Mouse (Mus musculus) heart, embryonic 10.5 days (tissue): ENCODE measurements at regions not wholly inside any gene's neighbourhood (a gene's known extent, or its start where the extent isn't known, plus 50 kb on each side); places are given as distances from the start of the nearest gene placed in this dataset.

ENCODE experiments used
- DNase-seq: peaks from one replicate; pipeline ENCODE4 v3.0.0-alpha.2; 2017; ENCODE audit warnings: low spot score
- H3K27ac ChIP-seq: fragments of 300-500 bp; sonication (generic); 2 replicates; pipeline ENCODE4 v1.5.1; 2016; ENCODE audit warnings: mild to moderate bottlenecking
- H3K27me3 ChIP-seq: fragments of 300-500 bp; sonication (generic); 2 replicates; pipeline ENCODE4 v1.6.1; 2016; ENCODE audit warnings: mild to moderate bottlenecking; ENCODE audit not compliant: poor library complexity, insufficient read depth, severe bottlenecking
- H3K36me3 ChIP-seq: fragments of 300-500 bp; sonication (generic); 2 replicates; pipeline ENCODE4 v1.6.1; 2016; ENCODE audit warnings: mild to moderate bottlenecking, moderate library complexity
- H3K4me1 ChIP-seq: fragments of 300-500 bp; sonication (generic); 2 replicates; pipeline ENCODE4 v1.6.1; 2016; ENCODE audit warnings: mild to moderate bottlenecking
- H3K4me3 ChIP-seq: fragments of 300-500 bp; sonication (generic); 2 replicates; pipeline ENCODE4 v1.5.1; 2016; ENCODE audit warnings: mild to moderate bottlenecking, moderate library complexity
- H3K9me3 ChIP-seq: fragments of 300-500 bp; sonication (generic); 2 replicates; pipeline ENCODE4 v1.6.1; 2016; ENCODE audit warnings: mild to moderate bottlenecking, moderate library complexity
- WGBS: fragments of 180-500 bp; shearing (Covaris S2); methylation state at CpG from one replicate; pipeline ENCODE4 v1.1.7; 2016; 5-methylcytosine and 5-hydroxymethylcytosine counted together

- no peak overlapping the region for H3K4me3 ChIP-seq
- no peak overlapping the region for H3K27ac ChIP-seq
- H3K27me3 ChIP-seq, result no peaks in the 10 kb centered on the region
- DNase-seq, result no peak
- peaks cover 18% of the 10 kb centered on the region for H3K4me1 ChIP-seq
- H3K9me3 ChIP-seq, result no peaks in the 10 kb centered on the region
- 77% methylated on average over 4 of the region's 4 CpGs for WGBS
- no peaks in the 10 kb centered on the region for H3K36me3 ChIP-seq
Observed at GRCm38 (mm10) chr10:111827930-111828329, 144.5 kb upstream of the Krr1 start.

- Histone ChIP-seq H3K4me3 (no peak overlapping the region), H3K27me3 (no peaks in the 10 kb centered on the region), H3K4me1 (peaks cover 18% of the 10 kb centered on the region), H3K9me3 (no peaks in the 10 kb centered on the region), H3K27ac (no peak overlapping the region), H3K36me3 (no peaks in the 10 kb centered on the region)
- no peak for DNase-seq
- 94% methylated on average over 4 of the region's 4 CpGs for WGBS
Observed at GRCm38 (mm10) chr10:111828610-111829009, 143.9 kb upstream of the Krr1 start.

- peaks cover 19% of the 10 kb centered on the region for H3K4me1 ChIP-seq
- H3K9me3 ChIP-seq, result no peaks in the 10 kb centered on the region
- no peak for DNase-seq
- H3K27me3 ChIP-seq, result no peaks in the 10 kb centered on the region
- WGBS, result 88% methylated on average over 2 of the region's 2 CpGs
- no peak overlapping the region for H3K27ac ChIP-seq
- H3K36me3 ChIP-seq, result no peaks in the 10 kb centered on the region
- H3K4me3 ChIP-seq, result no peak overlapping the region
Observed at GRCm38 (mm10) chr10:111829291-111829690, 143.2 kb upstream of the Krr1 start.

- DNase-seq, result no peak
- H3K27ac ChIP-seq, result no peak overlapping the region
- H3K27me3 ChIP-seq, result no peaks in the 10 kb centered on the region
- H3K36me3 ChIP-seq, result no peaks in the 10 kb centered on the region
- H3K4me1 ChIP-seq, result peaks cover 19% of the 10 kb centered on the region
- WGBS, result 75% methylated on average over 1 of the region's 1 CpGs
- H3K9me3 ChIP-seq, result no peaks in the 10 kb centered on the region
- H3K4me3 ChIP-seq, result no peak overlapping the region
Observed at GRCm38 (mm10) chr10:111831105-111831504, 141.4 kb upstream of the Krr1 start.

- Histone ChIP-seq H3K36me3 (no peaks in the 10 kb centered on the region), H3K4me3 (no peak overlapping the region), H3K27ac (no peak overlapping the region), H3K9me3 (no peaks in the 10 kb centered on the region), H3K4me1 (peaks cover 7% of the 10 kb centered on the region; the same call in 1 of the 2 replicates), H3K27me3 (no peaks in the 10 kb centered on the region)
- no peak for DNase-seq
- WGBS, result 87% methylated on average over 2 of the region's 2 CpGs
Observed at GRCm38 (mm10) chr10:111833611-111834010, 138.9 kb upstream of the Krr1 start.

- Histone ChIP-seq H3K36me3 (no peaks in the 10 kb centered on the region), H3K4me3 (no peak overlapping the region), H3K4me1 (peaks cover 7% of the 10 kb centered on the region; the same call in 1 of the 2 replicates), H3K9me3 (no peaks in the 10 kb centered on the region), H3K27me3 (no peaks in the 10 kb centered on the region), H3K27ac (no peak overlapping the region)
- DNase-seq, result no peak
- WGBS, result 48% methylated on average over 5 of the region's 5 CpGs
Observed at GRCm38 (mm10) chr10:111834280-111834679, 138.2 kb upstream of the Krr1 start.

GRCm38 (mm10) chr10:111834925-111835823, 137.3 kb upstream of the Krr1 start:
- 36% methylated on average over 11 of the region's 11 CpGs for WGBS
- Histone ChIP-seq H3K27me3 (no peaks in the 10 kb centered on the region), H3K27ac (no peak overlapping the region), H3K4me1 (peaks cover 7% of the 10 kb centered on the region; the same call in 1 of the 2 replicates), H3K4me3 (no peak overlapping the region), H3K36me3 (no peaks in the 10 kb centered on the region), H3K9me3 (no peaks in the 10 kb centered on the region)
- DNase-seq, result no peak

- H3K36me3 ChIP-seq, result no peaks in the 10 kb centered on the region
- H3K4me1 ChIP-seq, result peaks cover 7% of the 10 kb centered on the region; the same call in 1 of the 2 replicates
- no peak overlapping the region for H3K27ac ChIP-seq
- no peaks in the 10 kb centered on the region for H3K9me3 ChIP-seq
- no peak overlapping the region for H3K4me3 ChIP-seq
- DNase-seq, result no peak
- H3K27me3 ChIP-seq, result no peaks in the 10 kb centered on the region
- 77% methylated on average over 5 of the region's 5 CpGs for WGBS
Observed at GRCm38 (mm10) chr10:111836191-111836590, 136.3 kb upstream of the Krr1 start.

- H3K36me3 ChIP-seq, result no peaks in the 10 kb centered on the region
- H3K9me3 ChIP-seq, result no peaks in the 10 kb centered on the region
- no peak overlapping the region for H3K27ac ChIP-seq
- no peak overlapping the region for H3K4me3 ChIP-seq
- H3K27me3 ChIP-seq, result no peaks in the 10 kb centered on the region
- no peak for DNase-seq
- WGBS, result 86% methylated on average over 4 of the region's 4 CpGs
- peaks cover 9% of the 10 kb centered on the region; the same call in 1 of the 2 replicates for H3K4me1 ChIP-seq
Observed at GRCm38 (mm10) chr10:111836802-111837201, 135.7 kb upstream of the Krr1 start.

GRCm38 (mm10) chr10:111842321-111842775, 130.1 kb upstream of the Krr1 start:
- Histone ChIP-seq H3K36me3 (no peaks in the 10 kb centered on the region), H3K4me1 (0 out of 2 replicates have a peak, but pooled peaks cover 9% of the 10 kb centered on the region), H3K27ac (0 out of 2 replicates have a peak overlapping the region, but pooled peaks have one; percentile 29), H3K27me3 (no peaks in the 10 kb centered on the region), H3K9me3 (no peaks in the 10 kb centered on the region), H3K4me3 (no peak overlapping the region)
- DNase-seq, result no peak
- 46% methylated on average over 11 of the region's 11 CpGs for WGBS

- Histone ChIP-seq H3K36me3 (no peaks in the 10 kb centered on the region), H3K9me3 (no peaks in the 10 kb centered on the region), H3K4me3 (no peak overlapping the region), H3K27ac (no peak overlapping the region), H3K27me3 (no peaks in the 10 kb centered on the region), H3K4me1 (0 out of 2 replicates have a peak, but pooled peaks cover 9% of the 10 kb centered on the region)
- no peak for DNase-seq
- 58% methylated on average over 7 of the region's 7 CpGs for WGBS
Observed at GRCm38 (mm10) chr10:111842896-111843295, 129.6 kb upstream of the Krr1 start.

GRCm38 (mm10) chr10:111843301-111843700, 129.2 kb upstream of the Krr1 start:
- no peaks in the 10 kb centered on the region for H3K27me3 ChIP-seq
- 79% methylated on average over 9 of the region's 9 CpGs for WGBS
- H3K27ac ChIP-seq, result no peak overlapping the region
- DNase-seq, result no peak
- 0 out of 2 replicates have a peak, but pooled peaks cover 9% of the 10 kb centered on the region for H3K4me1 ChIP-seq
- H3K9me3 ChIP-seq, result no peaks in the 10 kb centered on the region
- H3K4me3 ChIP-seq, result no peak overlapping the region
- no peaks in the 10 kb centered on the region for H3K36me3 ChIP-seq

- Histone ChIP-seq H3K27me3 (no peaks in the 10 kb centered on the region), H3K4me3 (no peak overlapping the region), H3K27ac (no peak overlapping the region), H3K4me1 (0 out of 2 replicates have a peak, but pooled peaks cover 9% of the 10 kb centered on the region), H3K9me3 (no peaks in the 10 kb centered on the region), H3K36me3 (no peaks in the 10 kb centered on the region)
- WGBS, result 93% methylated on average over 10 of the region's 10 CpGs
- DNase-seq, result no peak
Observed at GRCm38 (mm10) chr10:111844144-111844543, 128.3 kb upstream of the Krr1 start.
